Mouse (Mus musculus) ES-Bruce4 (cell line): ENCODE measurements around the gene Rplp0.

Experiments used
- CTCF ChIP-seq: IDR thresholded peaks from one replicate; pipeline ENCODE4 v1.8.1; 2011; ENCODE audit warnings: low read depth, low read length
- EP300 ChIP-seq: IDR thresholded peaks from 2 replicates; pipeline ENCODE4 v1.6.1; 2011; ENCODE audit warnings: low read depth, low read length; ENCODE audit not compliant: insufficient read depth

DNA sequence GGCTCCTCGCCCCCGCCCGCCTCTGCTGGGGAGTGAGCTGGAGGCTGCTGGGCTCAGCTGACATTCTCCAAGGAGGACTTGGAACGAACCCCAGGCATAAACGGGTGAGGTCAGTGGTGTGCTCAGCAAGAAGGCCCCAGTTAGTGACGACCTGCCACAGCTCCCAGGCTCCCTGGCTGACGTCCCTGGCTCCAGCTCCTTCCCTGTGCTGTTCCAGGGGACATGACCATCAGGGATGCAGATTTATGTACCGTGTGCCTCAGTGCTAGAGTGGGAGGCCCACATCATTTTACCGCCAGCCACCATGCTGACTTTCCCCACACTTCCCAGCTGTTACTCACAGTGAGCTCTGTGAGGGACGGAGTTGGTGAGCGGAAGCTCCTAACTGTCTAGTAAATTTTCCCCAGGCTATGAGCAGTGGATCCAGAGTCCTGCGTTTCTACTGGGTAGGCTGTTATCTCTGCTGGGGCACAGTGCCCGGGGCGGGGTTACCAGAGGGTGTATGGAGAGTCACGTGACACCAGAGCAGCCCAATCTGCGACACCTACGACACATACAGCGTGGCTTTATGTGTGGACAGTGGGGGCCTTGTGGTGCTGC, 27.5 kb upstream of the Rplp0 start:
- no peak for TF ChIP-seq EP300
- TF ChIP-seq CTCF, result no peak
